Mouse (Mus musculus): ENCODE results near the gene Olfr1417. TPM values are rescaled to one million over a fixed set of nuclear protein-coding genes. Genes with fewer than 3 reads are reported as not detected.

The Olfr1417 gene
- polyA plus RNA-seq, 1 experiment from 2014 or later, result not detected

DNA sequence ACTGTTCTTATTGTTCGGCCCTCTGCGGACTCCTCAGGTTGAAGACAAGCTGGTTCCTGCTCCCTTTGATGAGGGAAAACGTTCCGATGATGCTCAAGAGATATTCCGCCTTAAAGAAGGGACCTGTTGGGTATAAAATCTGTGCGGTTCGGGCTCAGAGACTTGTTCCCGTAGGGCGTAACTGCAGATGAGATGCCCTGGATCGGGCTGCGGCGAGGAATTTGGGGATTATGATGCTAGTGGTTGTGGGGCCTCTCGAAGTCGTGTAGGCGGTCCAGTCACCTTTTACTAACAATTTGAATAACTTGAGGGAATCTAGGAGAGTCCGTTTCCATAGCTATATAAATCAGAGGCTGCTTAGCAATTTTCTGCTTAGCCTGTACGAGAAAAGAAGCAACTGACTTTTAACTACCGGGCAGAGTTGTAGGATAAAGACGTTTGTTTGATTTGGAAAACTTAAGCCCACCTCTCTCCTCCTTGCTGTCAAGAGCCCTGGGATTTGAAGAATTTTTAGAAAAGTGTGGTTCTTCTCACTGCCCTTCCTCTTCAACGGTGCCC, 19.8 kb downstream of the Olfr1417 start, which contains the start of gene Stx3:
Gene Stx3 (minus strand): TSS at position 261 of the 558 bp plus-strand sequence.
- ATAC-seq (replicated peaks), result no peak

DNA sequence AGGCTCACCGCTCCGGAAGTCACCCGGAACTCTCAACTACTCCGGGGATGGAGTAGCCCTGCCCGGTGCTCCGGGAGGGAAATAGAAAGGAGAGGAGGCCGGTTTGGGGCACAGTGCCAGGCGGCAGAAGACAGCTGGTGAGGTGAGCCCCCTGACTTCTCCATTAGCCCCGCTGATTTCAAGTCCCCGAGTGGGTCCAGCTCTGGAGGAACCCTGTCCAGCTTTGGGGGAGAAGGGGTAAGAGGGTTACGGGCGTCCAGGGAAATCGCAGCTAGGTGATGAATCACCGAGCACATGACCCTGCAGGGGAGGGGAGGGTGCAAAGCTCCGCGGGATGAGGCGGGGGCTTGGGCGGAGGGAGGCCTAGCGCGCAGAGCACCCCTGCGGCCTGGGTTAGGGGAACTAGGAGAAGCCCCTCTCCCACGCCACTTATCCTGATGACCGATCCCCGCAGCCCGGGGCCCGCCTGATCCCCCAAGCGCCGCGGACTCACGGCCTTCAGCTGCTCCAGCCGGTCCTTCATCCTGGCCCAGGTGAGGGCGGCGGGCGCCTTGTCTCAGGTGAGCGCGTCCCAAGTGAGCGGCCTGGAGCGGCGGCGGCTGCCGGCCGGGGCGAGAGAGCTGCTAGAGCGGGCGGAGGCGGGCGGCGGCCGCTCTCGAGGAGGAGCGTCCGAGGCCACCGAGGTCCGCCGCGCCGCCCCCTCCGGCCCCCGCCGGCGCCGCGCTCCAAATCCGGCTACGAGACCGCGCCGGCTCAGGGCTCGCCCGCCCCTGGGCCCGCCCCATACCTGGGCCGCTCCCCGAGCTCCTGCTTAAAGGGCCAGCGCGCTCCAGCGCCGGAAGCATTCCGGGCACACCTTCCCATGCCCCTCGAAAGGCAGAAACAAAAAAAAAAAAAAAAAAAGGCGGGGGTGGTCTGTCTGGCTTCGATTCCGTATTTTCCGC, 20.5 kb downstream of the Olfr1417 start:
- no peaks in the 10 kb centered on the region for H3K9me3 ChIP-seq
- H3K27ac ChIP-seq (replicated peaks), result no peak overlapping the region
- under 1% methylated on average over 71 of the region's 83 CpGs for WGBS
- H3K9ac ChIP-seq (replicated peaks), result peak overlapping the region; percentile 71
- ATAC-seq (replicated peaks), result peak; percentile 78
- peaks cover 30% of the 10 kb centered on the region for H3K27me3 ChIP-seq
- H3K36me3 ChIP-seq, result no peaks in the 10 kb centered on the region
- peaks cover 19% of the 10 kb centered on the region for H3K4me1 ChIP-seq
- peak overlapping the region; percentile 77 for H3K4me3 ChIP-seq
- peak overlapping the region; percentile 98 for H3K4me2 ChIP-seq (replicated peaks)

More for the DNA sequence above, 19.8 kb downstream of the Olfr1417 start, which contains the start of gene Stx3:
- Histone ChIP-seq H3K27ac (replicated peaks) (no peak within 1 kb of the TSS), H3K36me3 (no peaks in the 10 kb centered on the region), H3K27me3 (peaks cover 30% of the 10 kb centered on the region), H3K4me3 (peak within 1 kb of the TSS; percentile 77), H3K9me3 (no peaks in the 10 kb centered on the region), H3K4me1 (peaks cover 19% of the 10 kb centered on the region), H3K9ac (replicated peaks) (peak within 1 kb of the TSS; percentile 71), H3K4me2 (replicated peaks) (peak within 1 kb of the TSS; percentile 98)
- under 1% methylated on average over 20 of the region's 20 CpGs for WGBS

- Histone ChIP-seq H3K9ac (replicated peaks) (no peak overlapping the region), H3K27ac (replicated peaks) (no peak overlapping the region), H3K27me3 (peaks cover 30% of the 10 kb centered on the region), H3K4me1 (peaks cover 19% of the 10 kb centered on the region), H3K36me3 (no peaks in the 10 kb centered on the region), H3K9me3 (no peaks in the 10 kb centered on the region), H3K4me3 (peak overlapping the region; percentile 77), H3K4me2 (replicated peaks) (peak overlapping the region; percentile 98)
- ATAC-seq (replicated peaks), result no peak
- 12% methylated on average over 5 of the region's 5 CpGs for WGBS
Measured at GRCm38 (mm10) chr19:11817586-11817985, 21.4 kb downstream of the Olfr1417 start.

DNA sequence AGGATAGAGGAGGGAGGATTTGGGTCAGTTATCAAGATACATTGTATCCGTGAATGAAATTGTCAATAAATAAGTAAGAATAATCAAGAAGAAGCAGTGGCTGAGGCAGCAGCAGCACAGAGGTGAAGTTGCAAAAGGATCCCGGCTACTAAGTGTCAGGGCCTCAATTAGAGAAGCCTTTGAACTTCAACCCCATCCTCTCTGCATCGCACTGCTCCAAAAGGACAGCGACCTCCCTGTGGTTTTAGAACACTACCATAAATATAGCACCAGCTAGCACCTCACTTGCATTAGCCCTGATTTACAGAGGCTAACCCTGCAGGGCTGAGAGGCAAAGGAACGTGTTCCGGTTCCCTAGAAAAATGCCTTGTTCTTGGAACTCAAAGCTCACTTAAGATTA, 22.3 kb downstream of the Olfr1417 start:
- no peak overlapping the region for H3K27ac ChIP-seq (replicated peaks)
- H3K4me3 ChIP-seq, result no peak overlapping the region
- no peak overlapping the region for H3K4me2 ChIP-seq (replicated peaks)
- H3K9me3 ChIP-seq, result no peaks in the 10 kb centered on the region
- H3K4me1 ChIP-seq, result peaks cover 19% of the 10 kb centered on the region
- 61% methylated on average over 6 of the region's 6 CpGs for whole genome bisulfite sequencing
- no peaks in the 10 kb centered on the region for H3K36me3 ChIP-seq
- H3K9ac ChIP-seq (replicated peaks), result no peak overlapping the region
- peaks cover 30% of the 10 kb centered on the region for H3K27me3 ChIP-seq
- ATAC-seq (replicated peaks), result no peak

DNA sequence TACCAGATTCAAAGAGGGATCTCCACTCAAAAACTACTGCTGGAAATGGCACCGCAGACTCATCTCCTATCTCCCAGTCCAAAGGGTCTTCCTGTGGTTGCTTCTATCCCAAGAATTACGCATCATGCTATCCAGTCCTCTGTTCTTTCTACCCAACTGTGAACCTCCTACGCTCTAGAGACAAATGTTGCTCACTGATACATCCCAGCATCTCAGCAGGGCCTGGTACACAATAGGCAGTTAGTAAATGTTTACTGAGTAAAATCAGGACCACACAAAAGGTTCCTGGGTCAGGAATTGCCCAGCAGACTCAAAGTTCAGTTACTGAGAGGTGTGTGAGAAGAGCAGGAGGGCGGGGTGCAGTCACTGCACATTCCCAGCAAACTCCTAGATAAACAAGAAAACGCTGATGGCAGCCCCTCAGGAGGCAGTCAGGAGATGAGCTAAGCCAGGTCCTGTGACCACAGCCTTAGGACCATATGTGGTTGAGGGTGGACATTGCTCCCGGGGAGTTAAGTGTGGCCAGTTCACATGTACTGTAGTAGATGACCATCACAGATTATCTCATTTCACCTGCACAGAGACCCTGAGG, 24.2 kb downstream of the Olfr1417 start:
- Histone ChIP-seq H3K4me1 (peaks cover 14% of the 10 kb centered on the region), H3K27me3 (peaks cover 25% of the 10 kb centered on the region), H3K27ac (replicated peaks) (no peak overlapping the region), H3K9me3 (no peaks in the 10 kb centered on the region), H3K36me3 (no peaks in the 10 kb centered on the region), H3K9ac (replicated peaks) (no peak overlapping the region), H3K4me3 (no peak overlapping the region), H3K4me2 (replicated peaks) (no peak overlapping the region)
- no peak for ATAC-seq (replicated peaks)
- 89% methylated on average over 6 of the region's 6 CpGs for WGBS

DNA sequence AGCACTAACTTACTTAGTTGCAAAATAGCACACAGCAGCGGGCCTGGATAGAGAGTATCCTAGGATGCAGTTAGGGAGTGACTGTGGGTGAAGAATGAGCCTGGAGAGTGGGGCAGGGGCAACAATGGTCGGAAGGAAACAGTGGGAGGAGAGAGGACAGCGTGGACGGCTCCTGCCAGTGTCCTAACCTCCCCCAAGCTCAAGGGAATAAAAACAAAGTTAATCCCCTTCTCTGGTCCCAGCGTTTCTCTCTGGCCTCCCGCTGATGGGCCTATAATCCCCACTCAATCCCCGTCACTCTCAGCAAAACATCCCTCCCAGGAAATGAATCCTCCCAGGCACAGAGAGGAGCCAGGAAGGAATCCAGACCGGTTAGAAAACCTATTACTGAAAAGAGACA, 25.4 kb downstream of the Olfr1417 start:
- Histone ChIP-seq H3K4me3 (no peak overlapping the region), H3K9ac (replicated peaks) (no peak overlapping the region), H3K4me2 (replicated peaks) (no peak overlapping the region), H3K4me1 (peaks cover 6% of the 10 kb centered on the region), H3K36me3 (no peaks in the 10 kb centered on the region), H3K27ac (replicated peaks) (no peak overlapping the region), H3K9me3 (no peaks in the 10 kb centered on the region), H3K27me3 (peaks cover 15% of the 10 kb centered on the region)
- no peak for ATAC-seq (replicated peaks)
- WGBS, result 6% methylated on average over 8 of the region's 8 CpGs

DNA sequence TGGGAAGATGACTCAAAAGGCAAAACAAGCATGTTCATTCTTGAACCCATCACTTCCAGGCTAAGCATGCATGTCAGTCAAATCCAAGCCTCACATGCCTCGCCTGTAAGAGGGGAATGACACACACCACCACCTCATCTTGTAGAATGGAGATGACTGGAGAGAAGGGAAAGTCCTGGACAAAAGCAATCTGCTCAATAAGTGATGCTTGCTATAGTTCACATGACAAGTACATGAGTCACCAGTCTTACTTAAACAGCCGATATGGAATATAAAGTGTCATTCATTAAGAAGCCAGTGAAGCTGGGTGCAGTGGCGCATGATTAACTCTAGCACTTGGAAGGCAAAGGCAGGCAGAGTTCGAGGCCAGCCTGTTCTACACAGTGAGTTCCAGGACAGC, 25.9 kb downstream of the Olfr1417 start:
- no peak overlapping the region for H3K4me3 ChIP-seq
- H3K36me3 ChIP-seq, result no peaks in the 10 kb centered on the region
- 58% methylated on average over 4 of the region's 4 CpGs for WGBS
- H3K9ac ChIP-seq (replicated peaks), result no peak overlapping the region
- no peaks in the 10 kb centered on the region for H3K9me3 ChIP-seq
- H3K4me1 ChIP-seq, result peaks cover 2% of the 10 kb centered on the region
- ATAC-seq (replicated peaks), result no peak
- H3K27me3 ChIP-seq, result peaks cover 10% of the 10 kb centered on the region
- no peak overlapping the region for H3K27ac ChIP-seq (replicated peaks)
- no peak overlapping the region for H3K4me2 ChIP-seq (replicated peaks)

DNA sequence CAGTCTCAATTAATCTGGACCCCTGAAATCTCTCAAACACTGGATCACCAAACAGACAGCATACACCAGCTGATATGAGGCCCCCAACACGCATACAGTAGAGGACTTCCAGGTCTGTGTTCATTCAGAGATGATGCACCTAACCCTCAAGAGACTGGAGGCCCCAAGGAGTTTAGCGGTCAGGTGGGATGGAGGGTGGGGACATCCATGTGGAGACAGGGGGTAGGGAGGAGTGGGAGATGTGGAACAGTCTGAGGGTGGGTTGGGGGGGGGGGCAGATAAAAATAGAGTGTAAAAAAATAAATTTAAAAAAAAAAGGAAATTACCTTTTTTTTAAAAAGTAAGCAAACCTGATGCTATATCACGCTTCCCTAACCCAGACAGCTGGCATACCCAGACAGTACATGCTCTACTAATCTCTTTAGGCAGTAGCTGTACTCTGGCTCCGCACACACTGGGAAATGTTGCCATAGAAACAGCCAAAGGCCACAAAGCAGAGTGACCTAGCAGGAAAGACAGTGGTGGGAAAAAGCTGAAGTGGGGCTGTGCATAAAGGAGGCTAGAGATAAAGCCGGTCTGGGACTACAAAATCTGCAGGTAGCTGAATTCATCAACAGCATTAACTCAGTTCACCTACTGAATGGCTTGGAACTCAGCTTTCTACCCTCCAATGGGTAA, 27.2 kb downstream of the Olfr1417 start:
- no peak overlapping the region for H3K27ac ChIP-seq (replicated peaks)
- H3K4me1 ChIP-seq, result no peaks in the 10 kb centered on the region
- H3K9ac ChIP-seq (replicated peaks), result no peak overlapping the region
- 33% methylated on average over 5 of the region's 5 CpGs for WGBS
- peak; percentile 93 for ATAC-seq (replicated peaks)
- H3K4me2 ChIP-seq (replicated peaks), result no peak overlapping the region
- H3K4me3 ChIP-seq, result no peak overlapping the region
- H3K9me3 ChIP-seq, result no peaks in the 10 kb centered on the region
- peaks cover 3% of the 10 kb centered on the region for H3K27me3 ChIP-seq
- no peaks in the 10 kb centered on the region for H3K36me3 ChIP-seq

GRCm38 (mm10) chr19:11810856-11811255, 28.2 kb downstream of the Olfr1417 start:
- ATAC-seq (replicated peaks), result no peak
- no peak overlapping the region for H3K4me2 ChIP-seq (replicated peaks)
- H3K4me3 ChIP-seq, result no peak overlapping the region
- 88% methylated on average over 1 of the region's 1 CpGs for WGBS
- H3K27me3 ChIP-seq, result peaks cover 3% of the 10 kb centered on the region; the same call in 1 of the 2 replicates
- H3K4me1 ChIP-seq, result no peaks in the 10 kb centered on the region
- H3K27ac ChIP-seq (replicated peaks), result no peak overlapping the region
- no peaks in the 10 kb centered on the region for H3K9me3 ChIP-seq
- H3K36me3 ChIP-seq, result no peaks in the 10 kb centered on the region
- no peak overlapping the region for H3K9ac ChIP-seq (replicated peaks)

GRCm38 (mm10) chr19:11810003-11810758, 28.8 kb downstream of the Olfr1417 start:
- H3K4me1 ChIP-seq, result no peaks in the 10 kb centered on the region
- H3K4me2 ChIP-seq (replicated peaks), result no peak overlapping the region
- H3K36me3 ChIP-seq, result no peaks in the 10 kb centered on the region
- H3K4me3 ChIP-seq, result no peak overlapping the region
- H3K9me3 ChIP-seq, result no peaks in the 10 kb centered on the region
- H3K9ac ChIP-seq (replicated peaks), result no peak overlapping the region
- no peak overlapping the region for H3K27ac ChIP-seq (replicated peaks)
- 86% methylated on average over 5 of the region's 5 CpGs for WGBS
- peaks cover 3% of the 10 kb centered on the region; the same call in 1 of the 2 replicates for H3K27me3 ChIP-seq
- ATAC-seq (replicated peaks), result no peak

GRCm38 (mm10) chr19:11808452-11808851, 30.6 kb downstream of the Olfr1417 start:
- no peak for ATAC-seq (replicated peaks)
- Histone ChIP-seq H3K4me2 (replicated peaks) (no peak overlapping the region), H3K9ac (replicated peaks) (no peak overlapping the region), H3K9me3 (no peaks in the 10 kb centered on the region), H3K4me3 (no peak overlapping the region), H3K36me3 (no peaks in the 10 kb centered on the region), H3K27ac (replicated peaks) (no peak overlapping the region), H3K27me3 (no peaks in the 10 kb centered on the region), H3K4me1 (no peaks in the 10 kb centered on the region)
- whole genome bisulfite sequencing, result 85% methylated on average over 2 of the region's 2 CpGs
